In genomic region chr15:56813876-56814275, GRCm38 (mm10) we compare ENCODE assay signal across 19 mouse cellular contexts.
DNase-seq lines count a peak whose midpoint lies in the region; ATAC-seq and TF ChIP-seq lines count a peak whose summit lies in the region.
"Had no signal": no experiment of that assay in that cellular context is flagged by ENCODE, and none has a peak within 500 bp of the region (broad histone marks: within the 10 kb centered on the region; RNA-seq: fewer than 3 reads in every experiment).

No protein-coding gene starts in this region.

- H3K9me3 ChIP-seq in lung, embryonic 14.5 days (ENCODE audit: low read depth, low read length): no peaks in the 10 kb centered on the region
- H3K9me3 ChIP-seq in midbrain, embryonic 13.5 days: no peaks in the 10 kb centered on the region
- H3K9me3 ChIP-seq: embryonic facial prominence, embryonic 13.5 days; forebrain, embryonic 12.5 days; heart, embryonic 13.5 days; hindbrain, embryonic 13.5 days had no signal

- no peaks in the 10 kb centered on the region for H3K36me3 ChIP-seq in lung, embryonic 14.5 days (ENCODE audit: insufficient read depth)
- no peaks in the 10 kb centered on the region for H3K36me3 ChIP-seq in midbrain, embryonic 13.5 days
- H3K36me3 ChIP-seq: embryonic facial prominence, embryonic 13.5 days; forebrain, embryonic 12.5 days; heart, embryonic 13.5 days; hindbrain, embryonic 13.5 days had no signal

- no peak for TF ChIP-seq CTCF in lung, embryonic 14.5 days (IDR thresholded peaks at IDR 0.05; ENCODE audit: low read depth)
- no peak for TF ChIP-seq CTCF in lung, adult 2 months (IDR thresholded peaks at IDR 0.05; ENCODE audit: insufficient read depth, low read length)

- TF ChIP-seq POLR2A in lung, adult 2 months (IDR thresholded peaks at IDR 0.05; ENCODE audit: borderline replicate concordance, extremely low read depth, low read depth, low read length): no peak

- WGBS in lung, embryonic 14.5 days: 14% methylated on average over 5 of the region's 5 CpGs
- WGBS in lung, adult 2 months: 31% methylated on average over 5 of the region's 5 CpGs
- WGBS in midbrain, embryonic 13.5 days: 78% methylated on average over 5 of the region's 5 CpGs

- H3K27ac ChIP-seq in lung, embryonic 14.5 days (ENCODE audit: low read depth): no peak overlapping the region
- no peak overlapping the region for H3K27ac ChIP-seq in midbrain, embryonic 13.5 days
- H3K27ac ChIP-seq: embryonic facial prominence, embryonic 13.5 days; forebrain, embryonic 12.5 days; heart, embryonic 13.5 days; hindbrain, embryonic 13.5 days; hindbrain, postnatal 0 days had no signal

- H3K4me1 ChIP-seq in lung, embryonic 14.5 days (ENCODE audit: insufficient read depth): 0 out of 2 replicates have a peak, but pooled peaks cover 3% of the 10 kb centered on the region
- no peaks in the 10 kb centered on the region for H3K4me1 ChIP-seq in lung, adult 2 months (ENCODE audit: control insufficient read depth, insufficient read depth, low read length)
- 0 out of 2 replicates have a peak, but pooled peaks cover 3% of the 10 kb centered on the region for H3K4me1 ChIP-seq in midbrain, embryonic 13.5 days (replicated peaks)
- H3K4me1 ChIP-seq: embryonic facial prominence, embryonic 13.5 days; hindbrain, embryonic 13.5 days had no signal

- no peaks in the 10 kb centered on the region for H3K27me3 ChIP-seq in lung, embryonic 14.5 days (ENCODE audit: insufficient read depth, low read length)
- no peaks in the 10 kb centered on the region for H3K27me3 ChIP-seq in midbrain, embryonic 13.5 days
- H3K27me3 ChIP-seq: embryonic facial prominence, embryonic 13.5 days; heart, embryonic 13.5 days; hindbrain, embryonic 13.5 days had no signal

- ATAC-seq in lung, embryonic 14.5 days (ENCODE audit: insufficient read depth): no peak
- ATAC-seq in midbrain, embryonic 13.5 days: no peak
- ATAC-seq: forebrain, postnatal 0 days; hindbrain, postnatal 0 days had no signal

- H3K4me3 ChIP-seq in lung, embryonic 14.5 days (ENCODE audit: low read depth, low read length): no peak overlapping the region
- H3K4me3 ChIP-seq in lung, adult 2 months (replicated peaks; ENCODE audit: extremely low read depth, low read depth, low read length): no peak overlapping the region
- H3K4me3 ChIP-seq in midbrain, embryonic 13.5 days (replicated peaks): no peak overlapping the region
- H3K4me3 ChIP-seq: embryonic facial prominence, embryonic 13.5 days; forebrain, embryonic 12.5 days; heart, embryonic 13.5 days; hindbrain, embryonic 13.5 days had no signal

- H3K9ac ChIP-seq in lung, embryonic 14.5 days: no peak overlapping the region
- H3K9ac ChIP-seq in midbrain, embryonic 13.5 days (replicated peaks): no peak overlapping the region
- H3K9ac ChIP-seq: embryonic facial prominence, embryonic 13.5 days; forebrain, embryonic 12.5 days; forebrain, postnatal 0 days; heart, embryonic 13.5 days; hindbrain, embryonic 13.5 days had no signal

- H3K4me2 ChIP-seq in lung, embryonic 14.5 days: no peak overlapping the region
- no peak overlapping the region for H3K4me2 ChIP-seq in midbrain, embryonic 13.5 days (replicated peaks)
- H3K4me2 ChIP-seq: embryonic facial prominence, embryonic 13.5 days; forebrain, embryonic 12.5 days; heart, embryonic 13.5 days; hindbrain, embryonic 13.5 days had no signal

- peak; percentile 11 for DNase-seq in heart, postnatal 4 days
- no peak for DNase-seq in heart, adult 18-20 months
- DNase-seq in lung, embryonic 14.5 days: peak; percentile 26
- no peak for DNase-seq in lung, adult 2 months
- peak; percentile 3 for DNase-seq in right cerebral cortex, postnatal 14 days
- no peak for DNase-seq in right cerebral cortex, adult 18-20 months
- DNase-seq: adrenal gland, adult 2 months; adrenal gland, postnatal 25 days; cerebellum, adult 18-20 months; cerebellum, adult 9-11 months; cerebellum, postnatal 36 days; forebrain, postnatal 0 days; gastrocnemius, postnatal 14 days had no signal

Comparison
In these comparisons a context has a peak if more than half of its experiments do, and no peak if none do; other contexts are left out.
1. DNase-seq: peak in heart, postnatal 4 days (single experiment), lung, embryonic 14.5 days (single experiment) and right cerebral cortex, postnatal 14 days (single experiment); none in heart, adult 18-20 months (0 of 2), lung, adult 2 months (single experiment) and right cerebral cortex, adult 18-20 months (single experiment).